Mouse (Mus musculus) kidney, embryonic 14.5 days (tissue): Measurements from ENCODE around the gene 2310039H08Rik. TPM values are rescaled to one million over a fixed set of nuclear protein-coding genes. Genes with fewer than 3 reads are reported as not detected.

Experiments
- ATAC-seq: fragments of 200-750 bp; cut with Nextera tagmentation; 2 replicates; pipeline ENCODE4 v1.8.0; 2017; ENCODE audit warnings: moderate number of reproducible peaks, mild to moderate bottlenecking, moderate TSS enrichment, moderate library complexity; ENCODE audit not compliant: low FRiP score, low TSS enrichment
- H3K27ac ChIP-seq: fragments of 300-500 bp; sonication (generic); 2 replicates; pipeline ENCODE4 v1.5.1; 2014; ENCODE audit warnings: low read depth, mild to moderate bottlenecking, low read length, moderate library complexity, mixed read lengths
- H3K27me3 ChIP-seq: fragments of 300-500 bp; sonication (generic); 2 replicates; pipeline ENCODE4 v1.6.1; 2014; ENCODE audit warnings: mild to moderate bottlenecking, low read length; ENCODE audit not compliant: control insufficient read depth, insufficient read depth
- H3K36me3 ChIP-seq: fragments of 300-500 bp; sonication (generic); 2 replicates; pipeline ENCODE4 v1.6.1; 2014; ENCODE audit warnings: low read length, mixed read lengths; ENCODE audit not compliant: control insufficient read depth, insufficient read depth
- H3K4me1 ChIP-seq: fragments of 300-500 bp; sonication (generic); 2 replicates; pipeline ENCODE4 v1.6.1; 2014; ENCODE audit warnings: low read length, mixed read lengths; ENCODE audit not compliant: control insufficient read depth, insufficient read depth
- H3K4me2 ChIP-seq: fragments of 300-500 bp; sonication (generic); replicated peaks from 2 replicates; pipeline ENCODE4 v1.6.1; 2014; ENCODE audit warnings: low read depth, mild to moderate bottlenecking, low read length
- H3K4me3 ChIP-seq: fragments of 300-500 bp; sonication (generic); 2 replicates; pipeline ENCODE4 v1.5.1; 2014; ENCODE audit warnings: mild to moderate bottlenecking, low read length
- H3K9ac ChIP-seq: fragments of 300-500 bp; sonication (generic); 2 replicates; pipeline ENCODE4 v1.6.1; 2014; ENCODE audit warnings: low read depth, mild to moderate bottlenecking, low read length, moderate library complexity
- H3K9me3 ChIP-seq: fragments of 300-500 bp; sonication (generic); 2 replicates; pipeline ENCODE4 v1.6.1; 2016; ENCODE audit warnings: low read length; ENCODE audit not compliant: control insufficient read depth
- WGBS: fragments of 180-500 bp; shearing (Covaris S2); extraction: QIAGEN DNeasy Blood & Tissue Kit; methylation state at CpG from one replicate; pipeline ENCODE4 v1.1.7; 2014; 5-methylcytosine and 5-hydroxymethylcytosine counted together
- polyA plus RNA-seq: library from polyadenylated mRNA; unstranded; fragments of >200 nt; fragmentation: Nextera tagmentation; extraction: Ambion mirVana; gene quantifications from 2 replicates; pipeline ENCODE4 v1.2.1, GENCODE M21; 2014

The 2310039H08Rik gene
- polyA plus RNA-seq, result 73.6 and 92.5 TPM in 2 replicates

DNA sequence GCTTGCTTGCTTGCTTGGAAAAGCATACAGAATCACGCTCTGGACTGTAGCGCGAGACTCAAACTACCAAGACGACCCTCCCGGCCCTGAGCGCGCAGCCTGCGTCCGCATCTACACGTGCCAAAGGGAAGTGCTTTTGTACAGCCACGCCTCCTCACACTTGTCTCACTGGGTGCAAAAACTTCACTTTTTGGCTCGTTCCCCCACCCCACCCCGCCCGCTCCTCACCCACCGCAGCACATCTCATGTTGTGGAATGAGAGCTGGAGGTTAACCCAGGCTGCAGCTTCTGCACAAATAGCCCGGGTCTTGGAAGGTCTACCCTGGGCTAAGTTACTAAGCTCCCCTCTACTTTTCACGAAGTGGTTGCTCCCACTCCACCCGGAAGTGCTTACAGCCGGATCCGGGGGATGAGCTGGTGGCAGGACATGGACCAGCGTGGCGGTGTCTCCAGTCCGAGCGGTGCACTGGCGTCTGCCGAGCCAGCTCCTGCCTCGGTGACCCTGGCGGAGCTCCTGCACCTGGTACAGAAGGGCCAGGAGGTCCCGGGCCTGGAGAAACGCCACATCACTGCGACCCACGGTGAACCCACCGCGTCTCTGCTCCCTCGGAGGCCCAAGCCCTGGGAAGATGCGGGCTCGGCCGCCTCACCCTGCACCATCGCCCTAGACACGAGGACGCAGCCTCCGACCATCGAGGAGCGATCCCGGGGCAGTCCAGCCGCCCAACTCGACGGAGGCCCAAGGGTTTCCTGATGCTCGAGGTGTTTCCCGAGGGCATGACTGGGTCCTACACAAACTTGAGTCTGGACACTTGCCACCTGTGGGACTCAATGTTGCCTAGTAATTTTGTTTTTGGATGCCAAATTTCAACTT, at the start of gene 2310039H08Rik:
Gene 2310039H08Rik, plus strand, starts transcription at position 232 of the 874 bp plus-strand sequence.
- Histone ChIP-seq H3K36me3 (peaks cover 35% of the 10 kb centered on the region), H3K4me2 (peak within 1 kb of the TSS; percentile 57), H3K27me3 (no peaks in the 10 kb centered on the region), H3K9me3 (no peaks in the 10 kb centered on the region), H3K4me3 (peak within 1 kb of the TSS; percentile 60), H3K27ac (peak within 1 kb of the TSS; percentile 44), H3K4me1 (peaks cover 7% of the 10 kb centered on the region; the same call in 1 of the 2 replicates), H3K9ac (peak within 1 kb of the TSS; percentile 78)
- under 1% methylated on average over 50 of the region's 50 CpGs for WGBS
- peak; percentile 89 for ATAC-seq

DNA sequence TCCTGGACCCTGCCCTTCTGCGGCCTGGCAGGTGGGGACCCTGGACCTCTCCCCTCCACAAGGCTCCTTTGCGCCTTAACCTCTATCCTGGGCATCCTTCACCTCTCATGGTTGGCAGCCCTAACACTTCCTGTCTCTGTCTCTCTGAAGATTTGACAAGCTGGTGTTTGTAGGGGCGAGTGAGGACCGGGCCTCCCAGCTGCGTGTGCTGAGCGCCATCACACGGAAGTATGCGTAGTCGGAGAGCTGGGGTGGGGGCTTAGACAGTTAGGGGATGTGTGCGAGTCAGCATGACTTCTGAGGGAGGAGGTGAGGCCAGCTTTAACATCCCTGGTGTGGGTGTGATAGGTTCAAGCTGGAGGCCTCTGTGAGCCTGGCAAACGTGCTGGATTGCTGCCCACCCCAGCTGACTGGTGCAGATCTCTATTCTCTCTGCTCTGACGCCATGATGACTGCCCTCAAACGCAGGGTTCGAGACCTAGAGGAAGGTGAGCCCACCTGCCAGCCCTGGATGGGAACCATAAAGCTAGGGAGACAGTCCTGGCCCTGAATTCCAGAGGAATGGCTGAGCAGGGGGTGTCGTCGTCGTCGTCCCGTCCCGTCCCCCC, 47.9 kb upstream of the 2310039H08Rik start:
- Histone ChIP-seq H3K27ac (no peak overlapping the region), H3K9me3 (no peaks in the 10 kb centered on the region), H3K4me2 (no peak overlapping the region), H3K4me3 (no peak overlapping the region), H3K9ac (no peak overlapping the region), H3K4me1 (no peaks in the 10 kb centered on the region), H3K36me3 (peaks cover 34% of the 10 kb centered on the region; the same call in 1 of the 2 replicates), H3K27me3 (peaks cover 9% of the 10 kb centered on the region)
- ATAC-seq, result no peak
- 81% methylated on average over 14 of the region's 20 CpGs for WGBS

DNA sequence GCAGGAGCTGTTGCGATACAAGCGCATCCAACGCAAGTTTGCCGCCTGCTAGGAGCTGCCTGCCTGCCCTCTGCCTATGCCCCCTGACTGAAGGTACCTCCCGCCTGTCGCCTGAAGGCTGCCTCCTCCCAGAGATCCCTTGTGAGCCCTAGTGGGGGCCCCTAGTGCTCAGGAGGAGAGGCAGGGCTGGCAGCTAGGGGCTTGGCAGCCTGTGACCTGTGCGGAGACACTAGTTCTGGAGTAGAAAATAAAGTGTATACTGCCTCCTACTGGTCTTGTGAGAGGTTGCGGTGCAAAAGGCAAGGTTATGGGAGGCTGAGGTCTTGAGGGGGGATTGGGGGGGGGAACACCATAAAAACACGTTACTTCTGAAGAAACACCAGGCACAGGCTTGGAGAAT, 47.2 kb upstream of the 2310039H08Rik start:
- ATAC-seq, result no peak
- Histone ChIP-seq H3K36me3 (peaks cover 34% of the 10 kb centered on the region; the same call in 1 of the 2 replicates), H3K4me2 (no peak overlapping the region), H3K9ac (no peak overlapping the region), H3K9me3 (no peaks in the 10 kb centered on the region), H3K27ac (no peak overlapping the region), H3K4me1 (no peaks in the 10 kb centered on the region), H3K4me3 (no peak overlapping the region), H3K27me3 (peaks cover 9% of the 10 kb centered on the region)
- WGBS, result 33% methylated on average over 9 of the region's 9 CpGs

DNA sequence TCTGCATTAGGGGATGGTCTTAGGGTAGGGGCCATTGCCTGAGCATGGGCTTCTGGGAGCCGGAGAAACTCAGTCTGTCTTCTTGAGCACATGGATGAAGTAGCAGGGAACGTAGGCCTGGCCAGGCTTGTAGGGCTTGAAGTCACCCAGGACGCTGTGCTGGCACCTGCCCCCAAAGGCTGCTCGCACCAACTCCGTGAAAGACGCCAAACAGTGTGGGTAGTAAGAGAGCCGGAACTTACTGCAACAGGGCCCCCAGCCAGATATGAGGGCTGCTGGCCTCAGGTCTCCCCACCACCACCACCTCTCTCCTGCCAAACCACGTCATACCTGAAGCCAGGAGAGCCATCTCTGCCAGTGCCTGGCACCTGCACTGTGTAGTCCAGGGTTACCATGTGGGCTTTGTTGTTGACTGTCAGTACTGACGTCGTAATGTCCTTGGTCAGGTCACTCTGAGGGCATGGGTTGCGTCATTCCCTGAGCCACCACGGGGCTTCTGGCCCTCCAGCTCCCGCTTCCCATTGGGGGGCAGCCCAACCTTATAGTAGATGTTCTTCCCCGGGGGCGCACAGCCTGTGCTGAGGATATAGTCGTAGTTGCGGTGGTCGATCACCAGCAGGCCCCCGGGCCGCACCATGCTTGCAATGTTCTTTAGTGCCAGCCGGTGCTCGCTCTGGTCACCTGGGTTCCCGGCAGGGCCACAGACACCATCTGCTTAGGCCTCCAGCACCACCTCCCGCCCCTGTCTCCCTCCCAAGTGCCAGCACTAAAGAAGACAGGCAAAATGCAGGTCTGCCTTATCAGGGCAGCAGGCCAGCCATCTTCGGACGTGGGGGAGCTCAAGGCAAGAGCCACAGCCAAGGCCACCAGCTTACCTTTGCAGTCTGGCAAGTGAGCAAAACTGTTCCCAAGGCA, 46.4 kb upstream of the 2310039H08Rik start:
- Histone ChIP-seq H3K4me2 (no peak overlapping the region), H3K4me3 (no peak overlapping the region), H3K4me1 (no peaks in the 10 kb centered on the region), H3K9me3 (no peaks in the 10 kb centered on the region), H3K27me3 (peaks cover 9% of the 10 kb centered on the region), H3K27ac (no peak overlapping the region), H3K9ac (no peak overlapping the region), H3K36me3 (peaks cover 34% of the 10 kb centered on the region; the same call in 1 of the 2 replicates)
- no peak for ATAC-seq
- whole genome bisulfite sequencing, result 93% methylated on average over 26 of the region's 26 CpGs

DNA sequence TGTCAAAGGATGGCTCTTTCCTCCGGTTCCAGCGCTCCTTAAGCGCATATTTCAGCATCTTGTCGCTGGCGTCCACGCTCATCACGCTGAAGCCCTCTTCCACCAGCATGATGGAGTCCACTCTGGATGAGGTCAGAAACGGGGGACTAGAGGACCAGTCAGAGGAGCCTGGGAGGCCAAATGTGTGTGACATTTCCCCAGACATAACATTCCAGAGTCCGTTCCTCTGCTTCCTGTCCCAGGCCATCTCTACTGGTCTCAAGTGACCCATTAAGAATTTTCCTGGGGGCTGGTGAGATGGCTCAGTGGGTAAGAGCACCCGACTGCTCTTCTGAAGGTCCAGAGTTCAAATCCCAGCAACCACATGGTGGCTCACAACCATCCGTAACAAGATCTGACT, 45.2 kb upstream of the 2310039H08Rik start:
- ATAC-seq, result no peak
- Histone ChIP-seq H3K4me1 (no peaks in the 10 kb centered on the region), H3K4me3 (no peak overlapping the region), H3K4me2 (no peak overlapping the region), H3K36me3 (peaks cover 24% of the 10 kb centered on the region; the same call in 1 of the 2 replicates), H3K27me3 (peaks cover 9% of the 10 kb centered on the region), H3K9me3 (no peaks in the 10 kb centered on the region), H3K27ac (no peak overlapping the region), H3K9ac (no peak overlapping the region)
- 88% methylated on average over 11 of the region's 11 CpGs for WGBS

DNA sequence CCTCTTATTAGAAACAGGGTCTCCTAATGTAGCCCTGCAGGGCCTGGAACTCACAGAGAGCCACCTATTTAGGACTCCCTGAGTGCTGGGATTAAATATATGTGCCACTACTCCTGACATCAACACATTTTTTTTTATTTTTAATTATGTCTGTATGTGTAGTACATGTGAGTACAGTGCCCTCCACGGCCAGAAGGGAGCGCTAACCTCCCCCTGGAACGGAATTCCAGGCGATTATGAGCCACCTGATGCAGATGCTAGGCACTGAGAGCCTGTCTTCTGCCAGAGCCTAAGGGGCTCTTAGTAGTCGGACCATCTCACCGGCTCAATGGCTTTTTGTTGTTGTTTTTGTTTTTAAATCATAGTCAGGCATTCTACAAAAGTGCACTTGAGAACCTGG, 44.4 kb upstream of the 2310039H08Rik start:
- Histone ChIP-seq H3K9ac (no peak overlapping the region), H3K9me3 (no peaks in the 10 kb centered on the region), H3K4me2 (no peak overlapping the region), H3K27ac (no peak overlapping the region), H3K36me3 (peaks cover 22% of the 10 kb centered on the region; the same call in 1 of the 2 replicates), H3K4me3 (no peak overlapping the region), H3K4me1 (no peaks in the 10 kb centered on the region), H3K27me3 (peaks cover 9% of the 10 kb centered on the region)
- ATAC-seq, result no peak
- 43% methylated on average over 6 of the region's 6 CpGs for WGBS

DNA sequence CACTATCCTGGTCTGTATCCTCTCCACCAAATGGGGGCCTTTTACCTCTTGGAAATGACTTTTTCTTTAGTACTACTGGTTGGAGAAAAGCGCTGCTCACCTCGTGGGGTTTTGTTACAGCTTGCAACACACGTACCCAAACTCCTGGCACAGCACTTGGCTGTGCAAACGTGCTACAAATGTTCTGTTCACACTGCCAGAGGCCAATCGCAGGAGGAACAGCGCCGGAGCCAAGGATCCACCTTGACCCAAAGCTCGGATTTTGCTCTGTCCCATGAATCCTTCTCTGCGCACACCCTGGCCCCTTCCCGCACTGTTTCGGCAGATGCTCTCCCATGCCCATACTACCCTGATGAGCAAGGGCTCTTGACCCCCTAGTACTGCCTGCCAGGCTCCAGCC, 43.9 kb upstream of the 2310039H08Rik start:
- Histone ChIP-seq H3K27me3 (peaks cover 9% of the 10 kb centered on the region), H3K9me3 (no peaks in the 10 kb centered on the region), H3K4me2 (peak overlapping the region; percentile 40), H3K27ac (no peak overlapping the region), H3K9ac (0 out of 2 replicates have a peak overlapping the region, but pooled peaks have one; percentile 37), H3K4me1 (no peaks in the 10 kb centered on the region), H3K4me3 (peak overlapping the region; percentile 10; the same call in 1 of the 2 replicates), H3K36me3 (peaks cover 17% of the 10 kb centered on the region; the same call in 1 of the 2 replicates)
- WGBS, result 43% methylated on average over 11 of the region's 11 CpGs
- no peak for ATAC-seq

DNA sequence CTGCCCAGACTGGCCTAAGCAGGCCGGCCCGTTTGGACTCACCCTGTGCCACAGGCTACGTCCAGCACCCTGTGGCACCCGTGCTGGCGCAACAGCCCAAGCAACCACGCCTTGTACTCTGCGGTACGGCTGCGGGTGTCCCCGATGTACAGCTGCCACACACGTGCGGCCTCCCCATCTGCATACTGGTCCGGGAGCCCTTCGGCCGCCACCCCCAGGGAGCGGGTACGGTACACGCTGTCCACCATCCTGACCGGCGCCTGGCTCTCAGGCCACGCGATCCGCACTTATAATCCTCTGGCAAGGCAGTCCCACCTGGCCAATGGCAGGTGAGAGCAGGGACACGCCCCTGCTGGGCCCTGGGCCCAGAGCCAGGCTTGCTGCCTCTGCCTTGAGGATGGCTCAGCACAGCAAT, 43.5 kb upstream of the 2310039H08Rik start, which contains the start of gene Gnmt:
Gene Gnmt, minus strand, starts transcription at position 265 of the 415 bp plus-strand sequence.
- 0 out of 2 replicates have a peak within 1 kb of the TSS, but pooled peaks have one; percentile 37 for H3K9ac ChIP-seq
- WGBS, result 12% methylated on average over 24 of the region's 24 CpGs

More for the DNA sequence above, 43.5 kb upstream of the 2310039H08Rik start, which contains the start of gene Gnmt:
- H3K36me3 ChIP-seq, result peaks cover 13% of the 10 kb centered on the region; the same call in 1 of the 2 replicates
- no peaks in the 10 kb centered on the region for H3K9me3 ChIP-seq
- peaks cover 9% of the 10 kb centered on the region for H3K27me3 ChIP-seq
- ATAC-seq, result peak; percentile 54
- peak within 1 kb of the TSS; percentile 40 for H3K4me2 ChIP-seq
- H3K4me3 ChIP-seq, result peak within 1 kb of the TSS; percentile 10; the same call in 1 of the 2 replicates
- no peak within 1 kb of the TSS for H3K27ac ChIP-seq
- no peaks in the 10 kb centered on the region for H3K4me1 ChIP-seq
